Mouse (Mus musculus) brain, embryonic 14.5 days (tissue): ENCODE data around the gene Tmem33.

ENCODE experiments used
- CTCF ChIP-seq: fragments of 200-500 bp; IDR thresholded peaks from 2 replicates; pipeline ENCODE4 v1.5.1; 2012; ENCODE audit warnings: inconsistent platforms, mild to moderate bottlenecking, moderate library complexity, borderline replicate concordance; ENCODE audit not compliant: insufficient read depth, insufficient read length; ENCODE audit errors: extremely low read depth
- POLR2A ChIP-seq: fragments of 200-500 bp; IDR thresholded peaks from 2 replicates; pipeline ENCODE4 v1.6.1; 2012; ENCODE audit warnings: mild to moderate bottlenecking, inconsistent platforms, borderline replicate concordance; ENCODE audit not compliant: poor library complexity, insufficient read depth, insufficient read length, severe bottlenecking; ENCODE audit errors: extremely low read depth

DNA sequence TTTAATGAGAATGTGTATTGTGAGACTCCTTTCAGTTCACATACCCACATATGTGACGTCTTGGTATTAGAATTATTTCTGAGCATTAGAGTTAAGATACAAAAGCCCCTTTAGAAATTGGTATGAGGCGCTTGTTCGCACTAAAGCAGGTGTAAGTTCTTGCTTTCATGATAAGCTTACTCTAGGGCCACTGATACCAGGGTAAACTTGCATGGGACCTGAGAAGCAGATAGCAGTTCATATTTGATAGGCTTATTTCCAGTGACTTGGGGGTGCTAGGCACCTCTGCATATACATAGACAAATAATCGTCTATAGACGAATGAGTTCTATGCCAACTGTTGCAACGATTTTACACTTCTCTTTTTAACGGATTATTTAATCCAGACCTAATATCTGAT lies 2.6 kb downstream of the Tmem33 start:
- TF ChIP-seq CTCF (no peak), POLR2A (no peak)
